Mouse (Mus musculus) embryonic fibroblast, embryonic 13.5 days (primary cell): ENCODE results near the gene Anxa4. TPM values are rescaled to one million over a fixed set of nuclear protein-coding genes. Genes with fewer than 3 reads are reported as not detected.
A peak's percentile ranks its signal among the peaks of the same experiment; 100 is the strongest.

Source experiments
- H3K27ac ChIP-seq: 2 replicates; pipeline ENCODE4 v1.5.1; 2012; ENCODE audit warnings: low read length, control low read depth, inconsistent platforms; ENCODE audit not compliant: insufficient read depth
- H3K4me1 ChIP-seq: 2 replicates; pipeline ENCODE4 v1.6.1; 2011; ENCODE audit warnings: low read length; ENCODE audit not compliant: control insufficient read depth, insufficient read depth
- H3K4me3 ChIP-seq: 2 replicates; pipeline ENCODE4 v1.5.1; 2011; ENCODE audit warnings: mild to moderate bottlenecking, control low read depth, low read length; ENCODE audit not compliant: insufficient read depth
- CTCF ChIP-seq: IDR thresholded peaks from 2 replicates; pipeline ENCODE4 v1.5.1; 2011; ENCODE audit warnings: mild to moderate bottlenecking, control low read depth, low read length, moderate library complexity, borderline replicate concordance; ENCODE audit not compliant: insufficient read depth
- POLR2A ChIP-seq: IDR thresholded peaks from 2 replicates; pipeline ENCODE4 v1.6.1; 2011; ENCODE audit warnings: low read depth, mild to moderate bottlenecking, control low read depth, low read length, moderate library complexity
- polyA plus RNA-seq: library from polyadenylated mRNA; stranded (reverse); fragments of >200 nt; gene quantifications from 2 replicates; pipeline ENCODE4 v1.2.4, GENCODE M21; 2011; ENCODE audit warnings: low read depth; ENCODE audit not compliant: missing spikeins, insufficient read length

The Anxa4 gene
- polyA plus RNA-seq, 1 experiment = 105 TPM

GRCm38 (mm10) chr6:86823051-86823431, 29.7 kb upstream of the Anxa4 start:
- no peak overlapping the region for H3K4me3 ChIP-seq
- TF ChIP-seq POLR2A (no peak), CTCF (no peak)
- 0 out of 2 replicates have a peak, but pooled peaks cover 4% of the 10 kb centered on the region for H3K4me1 ChIP-seq
- H3K27ac ChIP-seq = no peak overlapping the region

GRCm38 (mm10) chr6:86822285-86823050, 29.1 kb upstream of the Anxa4 start:
- Histone ChIP-seq H3K4me3 (no peak overlapping the region), H3K27ac (no peak overlapping the region), H3K4me1 (0 out of 2 replicates have a peak, but pooled peaks cover 4% of the 10 kb centered on the region)
- TF ChIP-seq CTCF (no peak), POLR2A (no peak)

- no peak overlapping the region for H3K27ac ChIP-seq
- TF ChIP-seq CTCF = no peak
- no peak for TF ChIP-seq POLR2A
- H3K4me3 ChIP-seq = no peak overlapping the region
- H3K4me1 ChIP-seq = 0 out of 2 replicates have a peak, but pooled peaks cover 4% of the 10 kb centered on the region
Observed at GRCm38 (mm10) chr6:86820690-86821089, 27.3 kb upstream of the Anxa4 start.

- Histone ChIP-seq H3K4me3 (no peak overlapping the region), H3K27ac (no peak overlapping the region), H3K4me1 (0 out of 2 replicates have a peak, but pooled peaks cover 4% of the 10 kb centered on the region)
- TF ChIP-seq POLR2A (no peak), CTCF (no peak)
Observed at GRCm38 (mm10) chr6:86819926-86820325, 26.5 kb upstream of the Anxa4 start.

- H3K4me1 ChIP-seq = 0 out of 2 replicates have a peak, but pooled peaks cover 4% of the 10 kb centered on the region
Observed at GRCm38 (mm10) chr6:86818914-86819313, 25.5 kb upstream of the Anxa4 start.

GRCm38 (mm10) chr6:86816586-86816985, 23.2 kb upstream of the Anxa4 start:
- Histone ChIP-seq H3K4me3 (no peak overlapping the region), H3K4me1 (no peaks in the 10 kb centered on the region), H3K27ac (no peak overlapping the region)
- TF ChIP-seq POLR2A (no peak), CTCF (no peak)

More at GRCm38 (mm10) chr6:86818914-86819313, 25.5 kb upstream of the Anxa4 start:
- no peak overlapping the region for H3K4me3 ChIP-seq
- no peak for TF ChIP-seq POLR2A
- no peak overlapping the region for H3K27ac ChIP-seq

- TF ChIP-seq POLR2A (no peak), CTCF (no peak)
- Histone ChIP-seq H3K4me1 (no peaks in the 10 kb centered on the region), H3K4me3 (no peak overlapping the region), H3K27ac (no peak overlapping the region)
Observed at GRCm38 (mm10) chr6:86815436-86815835, 22.1 kb upstream of the Anxa4 start.

GRCm38 (mm10) chr6:86814926-86815325, 21.5 kb upstream of the Anxa4 start:
- H3K4me3 ChIP-seq = no peak overlapping the region
- TF ChIP-seq CTCF (no peak), POLR2A (no peak)
- H3K27ac ChIP-seq = no peak overlapping the region
- H3K4me1 ChIP-seq = no peaks in the 10 kb centered on the region

- Histone ChIP-seq H3K27ac (no peak overlapping the region), H3K4me3 (no peak overlapping the region), H3K4me1 (no peaks in the 10 kb centered on the region)
- no peak for TF ChIP-seq CTCF
- no peak for TF ChIP-seq POLR2A
Observed at GRCm38 (mm10) chr6:86813341-86813740, 20.0 kb upstream of the Anxa4 start.

- TF ChIP-seq POLR2A (no peak), CTCF (no peak)
- H3K4me3 ChIP-seq = no peak overlapping the region
- H3K27ac ChIP-seq = no peak overlapping the region
- no peaks in the 10 kb centered on the region for H3K4me1 ChIP-seq
Observed at GRCm38 (mm10) chr6:86812919-86813318, 19.5 kb upstream of the Anxa4 start.

- Histone ChIP-seq H3K4me1 (peaks cover 5% of the 10 kb centered on the region; the same call in 1 of the 2 replicates), H3K27ac (no peak overlapping the region), H3K4me3 (no peak overlapping the region)
- TF ChIP-seq POLR2A = no peak
- TF ChIP-seq CTCF = peak; percentile 95
Observed at GRCm38 (mm10) chr6:86806455-86807086, 13.2 kb upstream of the Anxa4 start.
